Mouse (Mus musculus) forebrain, embryonic 15.5 days (tissue): Measurements from ENCODE around the gene Sema5a. TPM values are rescaled to one million over a fixed set of nuclear protein-coding genes. Genes with fewer than 3 reads are reported as not detected.

Experiments used
- ATAC-seq: fragments of 200-750 bp; cut with Nextera tagmentation; replicated peaks from 2 replicates; pipeline ENCODE4 v1.8.0; 2017; ENCODE audit warnings: mild to moderate bottlenecking, moderate TSS enrichment, moderate library complexity
- H3K27ac ChIP-seq: fragments of 300-500 bp; sonication (generic); replicated peaks from 2 replicates; pipeline ENCODE4 v1.5.1; 2015; ENCODE audit warnings: mild to moderate bottlenecking, inconsistent platforms
- H3K27me3 ChIP-seq: fragments of 300-500 bp; sonication (generic); 2 replicates; pipeline ENCODE4 v1.6.1; 2015; ENCODE audit warnings: inconsistent platforms
- H3K36me3 ChIP-seq: fragments of 300-500 bp; sonication (generic); 2 replicates; pipeline ENCODE4 v1.6.1; 2015; ENCODE audit warnings: mild to moderate bottlenecking, inconsistent platforms
- H3K4me1 ChIP-seq: fragments of 300-500 bp; sonication (generic); 2 replicates; pipeline ENCODE4 v1.6.1; 2015; ENCODE audit warnings: inconsistent platforms
- H3K4me2 ChIP-seq: fragments of 300-500 bp; sonication (generic); replicated peaks from 2 replicates; pipeline ENCODE4 v1.6.1; 2015; ENCODE audit warnings: mild to moderate bottlenecking, inconsistent platforms
- H3K4me3 ChIP-seq: fragments of 300-500 bp; sonication (generic); 2 replicates; pipeline ENCODE4 v1.5.1; 2015; ENCODE audit warnings: mild to moderate bottlenecking, inconsistent platforms
- H3K9ac ChIP-seq: fragments of 300-500 bp; sonication (generic); replicated peaks from 2 replicates; pipeline ENCODE4 v1.6.1; 2015; ENCODE audit warnings: mild to moderate bottlenecking, inconsistent platforms
- H3K9me3 ChIP-seq: fragments of 300-500 bp; sonication (generic); 2 replicates; pipeline ENCODE4 v1.6.1; 2016; ENCODE audit warnings: inconsistent platforms
- WGBS: fragments of 180-500 bp; shearing (Covaris S2); methylation state at CpG from one replicate; pipeline ENCODE4 v1.1.7; 2015; ENCODE audit warnings: mixed read lengths; 5-methylcytosine and 5-hydroxymethylcytosine counted together
- polyA plus RNA-seq: library from polyadenylated mRNA; unstranded; fragments of >200 nt; fragmentation: Nextera tagmentation; extraction: Ambion mirVana; gene quantifications from 2 replicates; pipeline ENCODE4 v1.2.1, GENCODE M21; 2015

Gene Sema5a
- polyA plus RNA-seq, 1 experiment from 2014 or later: 12.6 TPM

DNA sequence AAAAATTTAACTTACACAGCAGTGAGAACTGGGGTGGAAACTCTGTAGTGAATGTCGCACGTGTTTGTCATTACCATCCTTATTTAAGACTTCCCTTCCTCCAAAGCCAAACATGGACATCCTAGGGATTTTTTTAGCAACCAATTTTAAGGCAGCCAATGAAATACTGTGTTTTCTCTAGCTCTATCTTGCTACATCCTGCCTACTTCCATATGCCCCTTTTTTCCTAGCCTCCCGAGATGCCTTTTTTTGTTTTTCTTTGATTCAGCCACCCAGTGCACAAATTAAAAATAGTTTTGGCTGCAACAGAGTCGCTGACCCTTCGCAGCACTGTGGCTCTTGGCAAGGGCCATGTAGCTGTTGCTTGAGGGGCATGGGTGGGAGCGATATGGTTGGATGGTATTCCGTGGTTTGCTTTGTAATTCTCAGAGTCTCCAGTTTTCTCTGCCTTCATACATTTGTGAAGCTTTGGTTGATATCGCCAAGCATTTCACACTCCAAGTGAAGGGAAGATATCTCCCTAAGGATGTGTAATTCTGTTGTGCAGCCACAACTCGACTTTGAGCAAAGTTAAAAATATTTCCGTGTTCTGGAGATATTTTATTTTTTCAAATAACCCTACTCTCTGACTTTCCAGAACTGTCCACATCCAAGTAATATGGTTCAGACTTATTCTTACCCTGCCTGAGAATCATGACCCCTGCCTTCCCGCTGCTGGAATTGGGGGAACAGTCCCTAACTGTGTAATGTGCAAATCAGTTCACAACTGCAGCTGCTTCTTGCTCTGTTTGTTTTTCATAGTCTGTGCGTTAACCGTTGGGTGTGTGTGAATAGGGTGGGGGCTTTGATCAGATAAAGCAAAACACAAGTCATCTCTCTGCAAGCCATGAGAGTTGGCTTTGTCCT lies 188.6 kb downstream of the Sema5a start:
- Histone ChIP-seq H3K36me3 (no peaks in the 10 kb centered on the region), H3K4me3 (no peak overlapping the region), H3K27me3 (no peaks in the 10 kb centered on the region), H3K9me3 (no peaks in the 10 kb centered on the region), H3K4me2 (no peak overlapping the region), H3K27ac (no peak overlapping the region), H3K4me1 (peaks cover 14% of the 10 kb centered on the region), H3K9ac (no peak overlapping the region)
- ATAC-seq: peak; percentile 31; the same call in 1 of the 2 replicates
- 64% methylated on average over 13 of the region's 13 CpGs for WGBS

DNA sequence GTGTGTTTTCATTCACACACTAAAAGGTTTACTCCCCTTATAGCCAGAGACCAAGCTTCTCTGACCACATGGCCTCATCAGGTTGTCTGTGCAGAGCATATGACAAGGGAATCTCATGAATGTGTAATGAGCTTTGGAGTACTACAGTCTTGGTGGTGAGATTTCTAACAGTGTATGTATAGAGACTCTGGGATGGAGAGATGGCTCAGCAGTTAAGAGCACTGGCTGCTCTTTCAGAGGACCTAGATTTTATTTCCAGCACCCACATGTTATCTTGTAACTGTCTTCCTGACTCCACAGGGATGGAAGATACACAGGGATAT lies 189.2 kb downstream of the Sema5a start:
- H3K27me3 ChIP-seq: no peaks in the 10 kb centered on the region
- H3K36me3 ChIP-seq: no peaks in the 10 kb centered on the region
- H3K9ac ChIP-seq: no peak overlapping the region
- peak; percentile 79 for ATAC-seq
- no peak overlapping the region for H3K4me2 ChIP-seq
- no peak overlapping the region for H3K4me3 ChIP-seq
- no peak overlapping the region for H3K27ac ChIP-seq
- no peaks in the 10 kb centered on the region for H3K9me3 ChIP-seq
- peaks cover 14% of the 10 kb centered on the region for H3K4me1 ChIP-seq

DNA sequence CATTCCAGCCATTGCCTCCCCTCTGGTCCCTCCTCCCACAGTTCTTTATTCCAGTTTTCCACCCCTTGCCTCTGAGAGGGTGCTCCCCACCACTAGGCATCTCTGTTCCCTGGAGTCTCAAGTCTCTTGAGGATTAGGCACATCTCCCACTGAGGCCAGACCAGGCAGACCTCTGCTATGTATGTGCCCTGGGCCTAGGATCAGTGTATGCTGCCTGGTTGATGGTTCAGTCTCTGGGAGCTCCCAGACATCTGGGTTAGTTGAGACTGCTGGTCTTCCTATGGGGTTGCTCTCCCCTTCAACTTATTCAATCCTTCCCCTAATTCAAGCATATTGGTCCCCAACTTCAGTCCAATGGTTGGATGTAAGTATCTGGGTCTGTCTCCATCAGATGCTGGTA lies 189.7 kb downstream of the Sema5a start:
- H3K9ac ChIP-seq: no peak overlapping the region
- H3K4me2 ChIP-seq: no peak overlapping the region
- 0 out of 2 replicates have a peak, but pooled peaks have one; percentile 28 for ATAC-seq
- no peaks in the 10 kb centered on the region for H3K9me3 ChIP-seq
- H3K36me3 ChIP-seq: no peaks in the 10 kb centered on the region
- no peaks in the 10 kb centered on the region for H3K27me3 ChIP-seq
- H3K27ac ChIP-seq: no peak overlapping the region
- peaks cover 14% of the 10 kb centered on the region for H3K4me1 ChIP-seq
- no peak overlapping the region for H3K4me3 ChIP-seq

DNA sequence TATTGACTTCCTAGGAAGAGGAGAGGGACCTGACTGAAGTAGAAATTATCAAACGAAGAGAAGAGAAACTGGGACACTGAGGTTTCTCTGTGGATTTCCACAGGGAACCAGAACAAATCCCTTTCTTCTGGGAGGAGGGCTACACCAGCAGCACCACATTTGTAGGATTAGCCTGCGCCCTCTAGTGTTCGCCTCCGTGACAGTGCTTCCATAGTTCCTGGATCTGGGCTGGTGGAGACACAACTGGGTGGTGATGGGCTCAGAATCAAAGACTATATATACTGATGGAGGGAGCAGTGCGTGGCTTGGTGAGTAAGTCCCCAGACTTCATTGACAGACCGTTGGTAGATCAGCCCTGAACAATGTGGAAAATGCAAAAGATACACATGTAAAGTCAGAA lies 193.0 kb downstream of the Sema5a start:
- Histone ChIP-seq H3K27me3 (no peaks in the 10 kb centered on the region), H3K9me3 (no peaks in the 10 kb centered on the region), H3K4me1 (peaks cover 8% of the 10 kb centered on the region), H3K36me3 (no peaks in the 10 kb centered on the region), H3K4me2 (no peak overlapping the region), H3K9ac (no peak overlapping the region), H3K4me3 (no peak overlapping the region), H3K27ac (no peak overlapping the region)
- ATAC-seq: peak; percentile 71; the same call in 1 of the 2 replicates
- 23% methylated on average over 6 of the region's 6 CpGs for WGBS

DNA sequence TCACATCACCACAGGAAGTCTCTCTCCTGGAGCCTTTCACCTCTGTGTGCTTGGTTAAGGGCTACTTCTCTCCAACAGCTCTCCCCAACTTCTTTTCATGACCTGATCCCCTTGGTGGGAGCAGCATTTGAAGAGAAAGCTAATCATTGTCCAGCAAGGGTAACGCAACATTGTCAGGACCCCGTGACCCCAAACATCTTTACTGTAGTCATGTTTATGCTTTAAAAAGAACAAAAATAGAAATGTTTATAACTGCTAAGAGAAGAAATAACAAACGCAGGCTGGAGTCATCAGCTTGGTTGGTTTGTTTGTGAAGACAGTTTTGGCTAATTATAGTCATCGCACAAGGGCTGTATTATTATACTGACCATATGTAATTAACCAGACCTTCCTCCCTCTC lies 198.1 kb downstream of the Sema5a start:
- no peaks in the 10 kb centered on the region for H3K9me3 ChIP-seq
- H3K27ac ChIP-seq: no peak overlapping the region
- no peak for ATAC-seq
- no peaks in the 10 kb centered on the region for H3K27me3 ChIP-seq
- no peak overlapping the region for H3K4me2 ChIP-seq
- peaks cover 12% of the 10 kb centered on the region; the same call in 1 of the 2 replicates for H3K4me1 ChIP-seq
- 82% methylated on average over 4 of the region's 4 CpGs for WGBS
- no peak overlapping the region for H3K4me3 ChIP-seq
- H3K9ac ChIP-seq: no peak overlapping the region
- H3K36me3 ChIP-seq: no peaks in the 10 kb centered on the region

DNA sequence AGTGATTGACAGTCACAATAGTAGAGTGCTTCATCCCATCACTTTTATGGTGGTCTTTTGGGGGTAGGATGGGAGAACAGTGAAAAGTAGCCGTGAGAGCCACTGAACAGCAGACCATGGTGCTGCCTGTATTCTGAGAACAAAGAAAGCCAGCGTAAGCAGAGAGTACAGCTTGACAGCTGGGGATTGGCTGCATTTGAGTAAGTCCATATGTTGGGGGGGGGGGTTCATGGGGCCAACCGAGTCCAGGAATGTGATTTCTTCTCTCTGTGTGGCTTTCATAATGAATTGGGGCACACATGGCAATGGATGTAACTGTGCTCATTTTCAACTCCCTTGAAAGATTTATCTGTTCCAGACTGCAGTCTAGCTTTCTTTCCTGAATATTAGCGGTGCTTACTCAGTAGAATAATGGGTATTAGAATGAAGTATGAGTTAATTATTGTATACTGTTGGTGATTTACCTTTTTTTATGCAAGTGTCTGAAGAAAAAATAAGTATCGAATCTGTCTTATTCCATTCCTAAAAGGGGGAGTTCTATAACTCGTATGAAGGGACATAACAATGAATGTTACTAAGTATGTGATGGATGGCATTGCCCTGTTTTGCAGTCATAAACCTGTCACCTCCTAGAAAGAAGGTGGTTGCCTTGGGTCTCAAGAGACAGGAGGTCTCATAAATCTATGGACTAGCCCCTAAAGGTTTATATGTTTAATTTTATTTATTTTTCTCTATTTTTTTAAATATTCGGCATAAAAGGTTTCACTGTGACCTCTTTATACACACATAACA lies 203.1 kb downstream of the Sema5a start:
- no peaks in the 10 kb centered on the region for H3K36me3 ChIP-seq
- H3K9me3 ChIP-seq: no peaks in the 10 kb centered on the region
- no peaks in the 10 kb centered on the region for H3K27me3 ChIP-seq
- peaks cover 12% of the 10 kb centered on the region; the same call in 1 of the 2 replicates for H3K4me1 ChIP-seq
- H3K4me3 ChIP-seq: no peak overlapping the region
- H3K27ac ChIP-seq: no peak overlapping the region
- ATAC-seq: no peak
- no peak overlapping the region for H3K4me2 ChIP-seq
- H3K9ac ChIP-seq: no peak overlapping the region
- 65% methylated on average over 7 of the region's 7 CpGs for WGBS

DNA sequence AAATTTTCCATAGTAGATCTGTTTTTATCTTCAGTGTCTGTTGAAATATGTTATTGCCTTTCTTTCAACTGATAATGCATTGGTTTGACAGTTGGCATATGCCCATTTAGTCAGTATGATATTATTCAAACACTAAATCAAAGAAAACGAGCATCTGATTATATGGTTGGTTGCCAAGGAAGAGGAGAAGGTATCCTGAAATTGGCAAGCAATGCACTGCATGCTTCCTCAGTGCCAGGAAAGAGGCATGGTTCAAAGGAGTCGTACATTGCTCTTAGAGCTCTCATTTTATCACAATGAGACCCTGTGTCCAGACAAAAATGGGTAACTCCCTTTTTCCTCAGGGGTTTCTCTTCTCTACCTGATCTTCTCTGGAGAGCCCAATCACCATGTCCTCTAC lies 214.4 kb downstream of the Sema5a start:
- Histone ChIP-seq H3K4me2 (no peak overlapping the region), H3K4me1 (peaks cover 5% of the 10 kb centered on the region), H3K27ac (no peak overlapping the region; the same call in 1 of the 2 replicates), H3K27me3 (no peaks in the 10 kb centered on the region), H3K36me3 (no peaks in the 10 kb centered on the region), H3K4me3 (no peak overlapping the region), H3K9ac (no peak overlapping the region), H3K9me3 (no peaks in the 10 kb centered on the region)
- 33% methylated on average over 2 of the region's 2 CpGs for WGBS
- no peak for ATAC-seq

DNA sequence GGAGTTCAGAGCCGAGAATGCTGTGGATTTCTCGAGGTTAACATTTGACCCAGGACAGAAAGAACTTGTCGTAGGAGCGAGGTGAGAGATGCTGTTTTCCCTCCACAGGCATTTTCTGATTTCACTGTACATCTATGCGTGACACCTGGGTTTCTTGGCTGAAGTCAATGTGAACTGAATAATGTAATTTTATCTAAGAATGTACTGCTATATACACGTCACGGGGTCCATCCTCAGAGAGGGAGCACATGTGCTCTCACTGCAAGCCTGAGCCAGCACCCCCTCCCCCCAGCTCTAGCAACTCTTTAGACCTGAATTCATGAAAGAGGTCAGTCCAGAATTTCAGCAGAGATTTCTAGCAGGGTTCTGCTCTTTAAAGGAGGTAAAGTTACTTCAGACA lies 215.6 kb downstream of the Sema5a start:
- Histone ChIP-seq H3K9ac (no peak overlapping the region), H3K36me3 (no peaks in the 10 kb centered on the region), H3K4me3 (no peak overlapping the region), H3K9me3 (no peaks in the 10 kb centered on the region), H3K27ac (no peak overlapping the region), H3K4me2 (no peak overlapping the region), H3K27me3 (no peaks in the 10 kb centered on the region), H3K4me1 (peaks cover 5% of the 10 kb centered on the region)
- 84% methylated on average over 7 of the region's 7 CpGs for WGBS
- ATAC-seq: no peak

DNA sequence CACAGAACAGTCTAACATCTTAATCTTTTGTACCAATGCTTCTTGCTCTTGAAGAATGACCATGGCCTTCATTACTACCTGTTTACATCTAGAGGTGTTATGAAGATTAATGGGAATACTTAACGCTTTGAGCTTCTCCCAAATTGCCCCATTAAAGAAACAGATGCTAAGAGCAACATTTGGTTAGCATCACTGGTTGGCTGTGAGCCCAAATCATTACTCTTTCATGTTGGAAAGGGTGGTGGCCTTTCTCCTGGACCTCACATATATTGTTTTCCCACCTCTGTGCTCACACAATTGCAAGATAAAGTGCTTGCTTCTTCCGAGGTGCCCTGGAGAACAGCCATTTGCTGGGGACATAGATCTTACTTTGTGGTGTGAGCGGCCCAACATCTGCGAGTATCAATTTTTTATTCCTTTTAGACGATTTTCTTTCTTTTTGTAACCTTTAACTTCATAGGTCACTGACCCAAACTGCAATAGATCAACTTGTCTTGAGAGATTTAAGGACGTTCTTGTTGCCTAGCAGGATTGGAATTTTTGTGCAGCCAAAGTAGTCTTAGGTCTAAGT lies 227.0 kb downstream of the Sema5a start:
- no peaks in the 10 kb centered on the region for H3K4me1 ChIP-seq
- no peak overlapping the region for H3K27ac ChIP-seq

DNA sequence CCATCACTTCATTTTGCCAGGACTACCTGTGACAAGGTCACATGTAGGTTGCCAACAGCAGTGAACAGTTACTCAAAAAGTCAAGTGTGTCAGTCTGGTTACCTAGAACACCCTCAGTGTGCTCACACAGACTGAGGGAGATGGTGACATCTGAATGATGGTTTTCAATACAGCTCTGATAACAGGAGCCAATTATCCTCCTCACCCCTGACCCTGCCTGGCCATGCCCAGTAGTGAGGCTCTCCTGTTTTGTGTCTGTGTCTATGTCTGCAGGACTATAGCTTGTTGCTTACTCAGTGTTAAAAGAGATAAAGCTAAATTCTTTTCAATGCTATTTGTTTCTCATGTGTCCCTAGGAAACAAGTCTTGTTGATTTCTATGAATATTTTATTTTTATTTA lies 236.1 kb downstream of the Sema5a start:
- 0 out of 2 replicates have a peak, but pooled peaks have one; percentile 51 for ATAC-seq
- Histone ChIP-seq H3K9me3 (no peaks in the 10 kb centered on the region), H3K36me3 (no peaks in the 10 kb centered on the region), H3K9ac (no peak overlapping the region), H3K27ac (no peak overlapping the region), H3K27me3 (no peaks in the 10 kb centered on the region), H3K4me1 (no peaks in the 10 kb centered on the region), H3K4me2 (no peak overlapping the region), H3K4me3 (no peak overlapping the region)

More for the DNA sequence above, 227.0 kb downstream of the Sema5a start:
- Histone ChIP-seq H3K9me3 (no peaks in the 10 kb centered on the region), H3K4me2 (no peak overlapping the region), H3K4me3 (no peak overlapping the region), H3K27me3 (no peaks in the 10 kb centered on the region), H3K36me3 (no peaks in the 10 kb centered on the region), H3K9ac (no peak overlapping the region)
- 82% methylated on average over 6 of the region's 6 CpGs for WGBS
- ATAC-seq: no peak

DNA sequence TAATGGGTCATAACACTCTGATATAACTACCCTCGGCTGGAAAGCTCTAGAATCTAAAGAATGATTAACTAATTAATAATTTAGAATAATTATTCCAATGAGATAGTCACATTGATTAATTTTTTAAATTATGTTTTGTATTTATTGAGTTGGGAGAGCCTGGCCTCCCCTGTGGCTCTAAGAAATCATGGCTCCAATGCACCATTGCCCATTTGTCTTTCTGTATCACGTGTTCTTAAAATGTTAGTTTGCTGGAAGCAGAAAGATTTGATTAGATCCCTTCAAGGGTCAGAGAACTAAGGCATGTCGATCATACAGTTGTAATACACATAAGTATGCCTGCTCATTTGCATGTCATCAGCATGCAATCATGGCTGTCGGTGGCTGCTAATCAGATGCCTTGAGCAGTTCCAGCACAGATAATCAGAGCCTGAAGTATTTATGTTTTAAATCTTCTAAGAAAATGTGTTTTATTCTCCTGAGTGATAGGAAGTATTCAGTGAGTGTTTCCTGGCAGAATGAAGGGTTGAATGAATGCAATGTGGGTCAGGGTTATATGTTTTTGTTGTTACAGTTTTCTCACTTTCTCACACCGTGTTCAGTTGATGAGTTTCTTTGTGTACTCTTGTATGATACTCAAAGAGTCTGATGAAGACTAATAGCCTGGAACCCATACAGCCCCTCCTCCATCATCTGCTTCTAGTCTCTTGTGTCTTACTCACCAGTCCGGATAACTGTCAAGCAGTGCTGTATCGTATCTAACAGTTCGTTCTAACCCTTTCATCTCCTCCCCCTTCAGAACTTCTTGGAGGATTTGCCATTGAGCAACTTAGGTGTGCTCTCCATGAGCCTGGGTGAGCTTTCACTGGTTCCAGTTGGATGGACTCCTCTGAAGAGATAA lies 240.7 kb downstream of the Sema5a start:
- WGBS: 66% methylated on average over 8 of the region's 8 CpGs
- 0 out of 2 replicates have a peak, but pooled peaks have one; percentile 60 for ATAC-seq
- no peak overlapping the region for H3K9ac ChIP-seq

More for the DNA sequence above, 240.7 kb downstream of the Sema5a start:
- no peak overlapping the region for H3K4me2 ChIP-seq
- H3K4me3 ChIP-seq: no peak overlapping the region
- H3K36me3 ChIP-seq: no peaks in the 10 kb centered on the region
- no peak overlapping the region for H3K27ac ChIP-seq
- H3K27me3 ChIP-seq: no peaks in the 10 kb centered on the region
- no peaks in the 10 kb centered on the region for H3K9me3 ChIP-seq
- no peaks in the 10 kb centered on the region for H3K4me1 ChIP-seq
